Mouse (Mus musculus) CD4-positive, CD25-positive, alpha-beta regulatory T cell, adult 9 weeks (primary cell): ENCODE results near the gene Hamp. TPM values are rescaled to one million over a fixed set of nuclear protein-coding genes. Genes with fewer than 3 reads are reported as not detected.

Experiments used
- polyA plus RNA-seq: library from polyadenylated mRNA; unstranded; fragments of 100-300 nt; shearing (Covaris generic); gene quantifications from one replicate; pipeline ENCODE4 v1.2.1, GENCODE M21; 2017

Gene Hamp
- not detected for polyA plus RNA-seq

GRCm38 (mm10) chr7:30943909-30944635, at the start of gene Hamp:
Gene Hamp, minus strand, starts transcription at chr7:30944032.

GRCm38 (mm10) chr7:30973501-30974289, 29.9 kb upstream of the Hamp start, which contains the start of gene Fam187b:
Gene Fam187b, plus strand, starts transcription at chr7:30973790.

GRCm38 (mm10) chr7:30973251-30973500, 29.3 kb upstream of the Hamp start, which contains the start of gene Lsr:
Gene Lsr, minus strand, starts transcription at chr7:30973464.

GRCm38 (mm10) chr7:30956756-30957366, 13.0 kb upstream of the Hamp start, which contains the start of gene Usf2:
Gene Usf2, minus strand, starts transcription at chr7:30956803.

GRCm38 (mm10) chr7:30924581-30924980, 19.3 kb downstream of the Hamp start, which contains the start of gene Hamp2:
Gene Hamp2, minus strand, starts transcription at chr7:30924681.

GRCm38 (mm10) chr7:30914732-30915131, 29.1 kb downstream of the Hamp start, which contains the start of gene Mag:
Gene Mag, minus strand, starts transcription at chr7:30914873.

Other genes starting within 250 kb of the Hamp start
- gene 2200002J24Rik, start 245.1 kb downstream of the Hamp start, polyA plus RNA-seq: not detected
- gene Atp4a, start 231.8 kb downstream of the Hamp start, polyA plus RNA-seq: not detected
- gene Tmem147, start 214.5 kb downstream of the Hamp start, polyA plus RNA-seq: 133 TPM
- gene Gapdhs, start 200.4 kb downstream of the Hamp start, polyA plus RNA-seq: 0.63 TPM
- gene Sbsn, start 192.6 kb downstream of the Hamp start, polyA plus RNA-seq: 1.1 TPM
- not detected for gene Dmkn, start 180.3 kb downstream of the Hamp start, polyA plus RNA-seq
- gene Krtdap, start 156.1 kb downstream of the Hamp start, polyA plus RNA-seq: not detected
- gene Ffar2, start 120.3 kb downstream of the Hamp start, polyA plus RNA-seq: 0.51 TPM
- gene Ffar3, start 87.9 kb downstream of the Hamp start, polyA plus RNA-seq: not detected
- gene Ffar1, start 82.5 kb downstream of the Hamp start, polyA plus RNA-seq: 0.06 TPM
- 14.0 TPM for gene Cd22, start 63.7 kb downstream of the Hamp start, polyA plus RNA-seq
- not detected for gene Mag, start 29.2 kb downstream of the Hamp start, polyA plus RNA-seq
- gene Hamp2, start 19.4 kb downstream of the Hamp start, polyA plus RNA-seq: not detected
- gene Usf2, start 12.8 kb upstream of the Hamp start, polyA plus RNA-seq: 8.8 TPM
- 2.7 TPM for gene Lsr, start 29.4 kb upstream of the Hamp start, polyA plus RNA-seq
- gene Fam187b, start 29.8 kb upstream of the Hamp start, polyA plus RNA-seq: 0.72 TPM
- gene Fxyd5, start 98.4 kb upstream of the Hamp start, polyA plus RNA-seq: 1,946 TPM
- gene Fxyd7, start 107.4 kb upstream of the Hamp start, polyA plus RNA-seq: not detected
- gene Fxyd1, start 113.2 kb upstream of the Hamp start, polyA plus RNA-seq: not detected
- gene Lgi4, start 115.3 kb upstream of the Hamp start, polyA plus RNA-seq: not detected
- not detected for gene Fxyd3, start 132.7 kb upstream of the Hamp start, polyA plus RNA-seq
- gene Hpn, start 171.3 kb upstream of the Hamp start, polyA plus RNA-seq: 9.4 TPM
- gene Scn1b, start 183.0 kb upstream of the Hamp start, polyA plus RNA-seq: not detected
- 192 TPM for gene Gramd1a, start 211.9 kb upstream of the Hamp start, polyA plus RNA-seq